Mouse (Mus musculus) liver, embryonic 14.5 days (tissue): ENCODE data around the gene Ap1g2. TPM values are rescaled to one million over a fixed set of nuclear protein-coding genes. Genes with fewer than 3 reads are reported as not detected.

Source experiments
- ATAC-seq: fragments of 200-750 bp; cut with Nextera tagmentation; 2 replicates; pipeline ENCODE4 v1.8.0; 2017; ENCODE audit warnings: moderate number of reproducible peaks, mild to moderate bottlenecking, moderate library complexity; ENCODE audit not compliant: insufficient read depth
- DNase-seq, 3 experiments: peaks; one replicate each; pipeline ENCODE4 v3.0.0-alpha.2; 2012 to 2013; ENCODE audit warnings: low read depth in 3 of 3, low spot score in 3 of 3
- H3K27ac ChIP-seq: fragments of 300-500 bp; sonication (generic); 2 replicates; pipeline ENCODE4 v1.5.1; 2014; ENCODE audit warnings: moderate library complexity, mild to moderate bottlenecking, control low read depth, inconsistent platforms
- H3K27me3 ChIP-seq: fragments of 300-500 bp; sonication (generic); 2 replicates; pipeline ENCODE4 v1.6.1; 2014; ENCODE audit warnings: mild to moderate bottlenecking, low read length, moderate library complexity; ENCODE audit not compliant: control insufficient read depth, insufficient read depth
- H3K36me3 ChIP-seq: fragments of 300-500 bp; sonication (generic); replicated peaks from 2 replicates; pipeline ENCODE4 v1.6.1; 2014; ENCODE audit warnings: low read depth; ENCODE audit not compliant: control insufficient read depth, insufficient read depth
- H3K4me1 ChIP-seq, 2 experiments: fragments of 200-500 bp in 1 of 2; fragments of 300-500 bp in 1 of 2; sonication (generic) in 1 of 2; replicated peaks; 2 replicates each; pipeline ENCODE4 v1.6.1; 2012 to 2014; ENCODE audit warnings: antibody characterized with exemption in 1 of 2, inconsistent platforms in 1 of 2, low read length in 1 of 2; ENCODE audit not compliant: control insufficient read depth in 2 of 2, insufficient read depth in 2 of 2
- H3K4me2 ChIP-seq: fragments of 300-500 bp; sonication (generic); 2 replicates; pipeline ENCODE4 v1.6.1; 2014; ENCODE audit warnings: low read depth, mild to moderate bottlenecking, control low read depth, moderate library complexity
- H3K4me3 ChIP-seq, 2 experiments: fragments of 200-500 bp in 1 of 2; fragments of 300-500 bp in 1 of 2; sonication (generic) in 1 of 2; 2 replicates each; pipeline ENCODE4 v1.5.1; 2012 to 2014; ENCODE audit warnings: low read depth in 2 of 2, low read length in 2 of 2, mild to moderate bottlenecking in 2 of 2, control low read depth in 1 of 2, inconsistent platforms in 1 of 2, moderate library complexity in 1 of 2; ENCODE audit not compliant: insufficient read depth in 1 of 2
- H3K9ac ChIP-seq: fragments of 300-500 bp; sonication (generic); replicated peaks from 2 replicates; pipeline ENCODE4 v1.6.1; 2014; ENCODE audit warnings: mild to moderate bottlenecking, control low read depth, moderate library complexity
- H3K9me3 ChIP-seq: fragments of 300-500 bp; sonication (generic); 2 replicates; pipeline ENCODE4 v1.6.1; 2016; ENCODE audit warnings: low read length, mixed read lengths; ENCODE audit not compliant: control insufficient read depth
- CTCF ChIP-seq: IDR thresholded peaks from 2 replicates; pipeline ENCODE4 v1.5.1; 2016; ENCODE audit warnings: antibody characterized with exemption, low read depth, control low read depth
- EP300 ChIP-seq: IDR thresholded peaks from 2 replicates; pipeline ENCODE4 v1.6.1; 2016; ENCODE audit warnings: antibody characterized with exemption, low read depth
- WGBS: fragments of 180-500 bp; shearing (Covaris S2); extraction: QIAGEN DNeasy Blood & Tissue Kit; methylation state at CpG from one replicate; pipeline ENCODE4 v1.1.7; 2014; ENCODE audit not compliant: insufficient replicate concordance; 5-methylcytosine and 5-hydroxymethylcytosine counted together
- polyA plus RNA-seq, 2 experiments: library from polyadenylated mRNA; depleted of rRNA in 1 of 2; stranded (reverse) in 1 of 2; unstranded in 1 of 2; fragments of >200 nt; fragmentation: Nextera tagmentation in 1 of 2; extraction: Ambion mirVana in 1 of 2; gene quantifications; 2 replicates each; pipeline versions ENCODE4 v1.2.1 to v1.2.3; 2012 to 2014

Ap1g2 gene
- polyA plus RNA-seq (2012; rRNA removed) (12.7 and 13.4 TPM in 2 replicates), polyA plus RNA-seq (2014; fragmentation: Nextera tagmentation; extraction: Ambion mirVana) (18.6 and 21.2 TPM in 2 replicates)

DNA sequence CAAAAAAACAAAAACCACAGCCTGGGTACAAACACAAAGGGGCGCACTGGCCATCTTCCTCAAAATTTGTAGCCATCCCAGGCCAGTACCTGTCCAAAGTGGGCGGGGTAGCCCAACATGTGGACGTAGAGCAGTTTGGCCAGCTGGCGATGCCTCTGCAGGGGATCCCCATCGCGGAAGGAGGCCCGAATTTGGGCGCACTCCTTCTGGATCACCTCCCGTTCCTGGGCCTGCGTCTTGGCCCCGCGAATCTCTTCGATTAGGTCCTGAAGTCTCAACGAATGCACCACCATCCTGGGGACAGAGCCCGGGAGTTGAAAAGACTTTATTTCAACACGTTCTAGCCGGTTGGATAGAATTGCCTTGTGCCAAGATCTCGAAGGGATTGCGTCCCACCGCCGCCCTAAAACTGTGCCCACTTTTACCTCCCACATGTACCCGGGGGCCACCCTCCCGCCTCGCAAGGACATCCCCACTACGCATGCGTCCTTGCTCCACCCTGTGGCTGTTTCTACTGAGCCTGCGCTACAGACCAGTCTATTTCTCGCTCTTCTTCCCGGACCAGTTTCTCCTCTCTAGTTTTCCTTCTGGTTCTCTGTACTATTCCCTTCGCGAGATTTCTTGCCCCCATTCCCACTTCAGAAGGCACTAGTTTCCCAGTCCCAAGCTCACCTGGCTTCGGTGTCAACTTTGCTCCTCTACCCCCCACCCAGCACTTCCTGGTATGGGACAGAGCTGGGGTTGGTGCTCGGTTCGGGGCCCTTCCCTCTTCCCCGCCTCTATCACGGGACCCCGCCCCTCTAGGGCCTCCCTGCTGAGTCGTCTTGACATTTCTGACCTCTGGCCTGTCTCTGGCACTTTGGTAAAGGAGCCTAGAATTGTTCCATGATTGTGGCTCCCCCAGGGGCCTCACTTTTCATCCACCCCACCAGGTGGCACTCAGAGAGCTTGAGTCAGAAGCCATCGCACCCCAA, at the start of gene Ap1g2:
Gene Ap1g2, minus strand, starts transcription at position 758 of the 974 bp plus-strand sequence.
- no peak for TF ChIP-seq EP300
- peak; percentile 48 for TF ChIP-seq CTCF
- Histone ChIP-seq H3K4me1 (peaks cover 6 to 7% of the 10 kb centered on the region in 2 experiments; a peak in 3 of 4 replicates), H3K4me3 (peak within 1 kb of the TSS; percentile 61 to 96), H3K4me2 (peak within 1 kb of the TSS; percentile 91), H3K9me3 (no peaks in the 10 kb centered on the region), H3K27me3 (peaks cover 14% of the 10 kb centered on the region), H3K27ac (peak within 1 kb of the TSS; percentile 15), H3K9ac (peak within 1 kb of the TSS; percentile 64), H3K36me3 (no peaks in the 10 kb centered on the region; the same call in 1 of the 2 replicates)
- ATAC-seq (peak; percentile 95), DNase-seq (peak; percentile 70 to 74 (median 73))
- 1% methylated on average over 39 of the region's 39 CpGs for WGBS

DNA sequence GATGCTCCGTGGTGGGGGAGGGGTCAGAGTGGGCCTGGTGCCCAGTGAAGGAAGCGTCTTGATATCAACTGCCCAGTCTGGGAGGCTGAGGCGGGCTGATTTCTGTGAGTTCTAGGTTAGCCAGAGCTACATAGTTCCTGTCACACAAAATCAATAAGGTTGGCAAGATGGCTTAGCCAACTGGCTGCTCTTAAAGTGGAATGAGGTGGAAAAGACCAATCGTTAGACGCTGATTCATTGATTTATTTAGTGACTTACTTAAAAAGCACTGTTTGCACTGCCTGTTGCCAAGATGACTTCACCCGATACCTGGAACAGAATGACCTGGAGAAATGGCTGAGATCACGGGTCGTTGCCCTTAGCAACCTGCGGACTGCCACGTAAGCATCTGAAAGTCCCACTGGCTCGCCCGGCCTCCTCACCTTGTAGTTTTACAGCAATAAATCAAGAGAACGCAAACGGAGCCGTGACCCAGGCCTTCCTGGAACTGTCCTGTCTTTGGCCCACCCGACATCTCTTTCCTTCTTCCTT, 46.6 kb upstream of the Ap1g2 start:
- ATAC-seq, result no peak
- Histone ChIP-seq H3K27ac (no peak overlapping the region), H3K4me2 (no peak overlapping the region), H3K9ac (no peak overlapping the region), H3K4me1 (no peaks in the 10 kb centered on the region), H3K36me3 (no peaks in the 10 kb centered on the region), H3K27me3 (no peaks in the 10 kb centered on the region), H3K4me3 (no peak overlapping the region), H3K9me3 (no peaks in the 10 kb centered on the region)
- no peak for TF ChIP-seq CTCF
- no peak for TF ChIP-seq EP300
- 81% methylated on average over 16 of the region's 16 CpGs for WGBS
- DNase-seq, result no peak

DNA sequence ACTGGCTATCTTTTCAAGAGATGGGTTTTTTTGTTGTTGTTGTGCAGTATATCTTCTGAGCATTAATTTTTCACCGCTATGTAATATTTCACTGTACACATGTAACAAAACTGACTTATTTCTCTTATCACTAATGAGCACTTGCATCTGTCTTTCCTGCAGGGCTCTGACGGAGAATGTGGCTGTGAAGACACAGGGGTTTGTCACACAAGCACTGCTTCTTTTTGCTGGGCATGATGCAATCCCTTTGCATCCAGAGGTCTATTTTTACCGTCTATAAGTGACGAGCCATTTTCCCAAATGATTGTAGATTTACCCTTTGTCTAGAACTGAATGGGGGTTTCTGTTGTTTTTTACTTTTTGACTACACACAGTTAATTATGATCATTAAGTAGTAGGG, 45.8 kb upstream of the Ap1g2 start:
- Histone ChIP-seq H3K27ac (no peak overlapping the region), H3K9me3 (no peaks in the 10 kb centered on the region), H3K4me1 (no peaks in the 10 kb centered on the region), H3K4me3 (no peak overlapping the region), H3K27me3 (no peaks in the 10 kb centered on the region), H3K9ac (no peak overlapping the region), H3K36me3 (no peaks in the 10 kb centered on the region), H3K4me2 (no peak overlapping the region)
- TF ChIP-seq EP300 (no peak), CTCF (no peak)
- ATAC-seq (no peak), DNase-seq (no peak)
- WGBS, result 40% methylated on average over 4 of the region's 4 CpGs

DNA sequence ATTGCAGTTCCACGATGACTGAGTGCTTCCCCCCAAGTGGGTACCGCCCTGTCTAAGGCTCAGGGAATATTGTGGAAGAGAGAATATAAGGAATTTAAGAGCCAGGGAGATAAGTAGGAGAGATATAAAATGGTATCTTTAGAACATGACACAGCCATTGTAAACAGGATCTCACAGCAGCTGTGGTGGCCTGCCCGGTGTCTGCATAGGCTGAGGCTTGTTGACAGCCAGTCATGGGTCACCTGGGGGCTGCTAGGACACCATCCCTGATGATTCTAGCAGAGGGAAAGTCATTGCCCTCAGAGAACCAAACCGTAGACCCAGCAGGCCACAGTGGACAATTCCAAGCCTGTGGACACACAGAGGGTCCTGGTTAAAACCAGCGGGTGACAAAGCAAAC, 44.6 kb upstream of the Ap1g2 start:
- no peak for ATAC-seq
- WGBS, result 53% methylated on average over 5 of the region's 5 CpGs

DNA sequence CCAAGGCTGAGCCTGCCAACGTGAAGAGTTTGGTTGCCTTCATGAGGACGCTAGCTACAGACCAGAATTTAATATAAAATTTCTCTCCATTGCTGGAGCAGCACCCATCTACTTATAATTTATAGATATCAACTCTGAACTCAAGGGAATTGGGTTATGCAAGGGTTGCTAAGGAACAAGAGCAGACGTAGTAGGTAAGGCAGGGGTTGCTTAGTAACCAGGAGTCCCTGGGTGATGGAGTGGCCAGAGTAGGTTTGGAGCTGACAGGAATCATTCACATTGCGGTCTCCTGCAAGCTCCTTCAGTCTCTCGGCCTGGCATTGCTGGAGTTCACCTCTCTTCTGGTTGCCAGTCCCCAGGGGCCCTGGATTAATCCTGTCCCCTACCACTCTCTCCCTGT, 42.6 kb upstream of the Ap1g2 start:
- Histone ChIP-seq H3K27ac (no peak overlapping the region), H3K4me1 (peaks cover 0 to 5% of the 10 kb centered on the region in 2 experiments; a peak in 2 of 4 replicates), H3K4me3 (no peak overlapping the region), H3K36me3 (no peaks in the 10 kb centered on the region), H3K4me2 (no peak overlapping the region), H3K9me3 (no peaks in the 10 kb centered on the region), H3K27me3 (no peaks in the 10 kb centered on the region), H3K9ac (no peak overlapping the region)
- no peak for TF ChIP-seq EP300
- no peak for TF ChIP-seq CTCF
- ATAC-seq, result no peak
- 62% methylated on average over 5 of the region's 5 CpGs for WGBS
- DNase-seq, result no peak

More for the DNA sequence above, 44.6 kb upstream of the Ap1g2 start:
- Histone ChIP-seq H3K4me3 (no peak overlapping the region), H3K36me3 (no peaks in the 10 kb centered on the region), H3K4me2 (no peak overlapping the region), H3K27ac (no peak overlapping the region), H3K9ac (no peak overlapping the region), H3K4me1 (no peaks in the 10 kb centered on the region), H3K9me3 (no peaks in the 10 kb centered on the region), H3K27me3 (no peaks in the 10 kb centered on the region)
- no peak for DNase-seq
- TF ChIP-seq EP300, result no peak
- no peak for TF ChIP-seq CTCF
